Mouse (Mus musculus): Measurements from ENCODE around the gene Slc29a4. TPM values are rescaled to one million over a fixed set of nuclear protein-coding genes. Genes with fewer than 3 reads are reported as not detected.

Slc29a4 gene
- total RNA-seq, 1 experiment from 2014 or later, result not detected

DNA sequence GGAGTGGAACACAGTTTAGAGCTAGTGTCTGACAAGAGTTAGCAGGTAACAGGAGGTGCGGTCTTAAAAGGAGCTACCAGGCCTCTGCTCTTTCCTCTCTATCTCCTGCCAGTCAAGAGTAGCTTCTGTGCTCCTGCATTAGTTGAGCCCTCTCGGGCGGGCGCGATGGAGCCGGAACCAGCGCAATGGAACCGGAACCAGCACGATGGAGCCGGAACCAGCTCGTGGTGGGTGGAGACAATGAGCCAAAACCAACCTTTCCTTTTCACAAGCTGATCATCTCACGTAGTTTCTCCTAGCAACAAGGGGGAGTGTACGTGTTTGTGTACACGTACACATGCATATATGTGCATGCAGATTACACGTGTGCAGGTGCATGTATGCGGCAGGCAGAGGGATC lies 36.0 kb downstream of the Slc29a4 start:
- ATAC-seq (replicated peaks; ENCODE audit: low read depth, poor library complexity, severe bottlenecking), result no peak

DNA sequence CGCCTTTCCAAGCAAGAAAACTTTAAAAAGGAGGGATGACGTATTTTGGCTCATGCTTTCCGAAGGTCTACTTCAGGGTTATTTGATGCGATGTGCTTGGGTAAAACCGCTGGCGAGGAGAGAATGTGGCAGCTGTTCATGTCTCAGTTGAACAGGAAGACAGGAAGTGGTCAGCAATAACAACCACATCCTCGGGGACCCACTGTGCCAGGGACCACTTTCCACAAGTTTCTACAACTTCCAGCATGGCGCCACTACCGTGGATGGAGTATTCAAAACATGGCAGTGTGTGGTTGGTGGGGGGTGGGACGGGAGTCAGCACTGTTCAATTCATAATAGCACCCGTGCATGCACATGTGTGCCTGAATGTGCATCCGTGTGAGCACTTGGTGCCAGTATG lies 38.0 kb downstream of the Slc29a4 start:
- ATAC-seq (replicated peaks; ENCODE audit: low read depth, poor library complexity, severe bottlenecking), result peak; percentile 53; the same call in 1 of the 2 replicates

DNA sequence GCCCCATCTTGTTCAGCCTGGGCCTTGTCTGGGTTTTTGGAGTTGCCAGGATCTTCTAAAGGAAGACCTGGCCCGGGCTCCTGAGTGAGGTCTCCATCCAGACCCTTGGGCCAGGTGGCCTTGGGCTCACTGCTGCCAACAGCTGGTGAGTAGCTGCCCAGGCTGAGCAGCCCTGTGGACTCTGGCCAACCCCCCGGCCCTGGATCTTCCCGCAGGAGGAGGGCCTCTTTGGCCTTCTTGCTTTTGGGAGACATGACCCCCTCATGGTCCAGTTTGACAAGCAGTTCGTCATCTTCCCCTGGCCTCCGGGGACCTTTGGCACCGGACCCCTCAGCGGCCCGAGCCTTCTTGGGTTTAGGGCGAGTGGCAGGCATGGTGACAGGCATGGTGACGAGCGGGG lies 39.6 kb downstream of the Slc29a4 start:
- no peak for ATAC-seq (replicated peaks; ENCODE audit: low read depth, poor library complexity, severe bottlenecking)

DNA sequence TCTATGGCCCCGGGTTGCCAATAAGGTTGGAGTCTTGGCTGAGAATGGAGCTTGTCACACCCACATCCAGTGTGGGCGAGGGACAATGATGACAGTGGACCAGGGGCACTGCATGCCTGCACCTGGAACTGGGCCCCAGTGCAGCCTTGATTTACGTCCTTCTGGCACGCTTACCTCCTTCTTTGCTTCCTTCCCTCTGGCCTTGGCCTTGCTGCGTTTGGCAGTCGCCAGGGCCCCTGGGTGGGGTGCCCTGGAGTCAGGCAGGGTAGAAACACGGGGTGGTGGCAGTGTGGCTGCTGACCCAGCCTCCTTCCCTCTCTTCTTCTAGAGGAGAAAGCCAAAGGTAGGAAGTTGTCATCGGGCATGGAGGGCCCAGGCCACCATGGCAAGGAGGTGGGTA lies 47.6 kb downstream of the Slc29a4 start:
- no peak for ATAC-seq (replicated peaks; ENCODE audit: low read depth, poor library complexity, severe bottlenecking)

DNA sequence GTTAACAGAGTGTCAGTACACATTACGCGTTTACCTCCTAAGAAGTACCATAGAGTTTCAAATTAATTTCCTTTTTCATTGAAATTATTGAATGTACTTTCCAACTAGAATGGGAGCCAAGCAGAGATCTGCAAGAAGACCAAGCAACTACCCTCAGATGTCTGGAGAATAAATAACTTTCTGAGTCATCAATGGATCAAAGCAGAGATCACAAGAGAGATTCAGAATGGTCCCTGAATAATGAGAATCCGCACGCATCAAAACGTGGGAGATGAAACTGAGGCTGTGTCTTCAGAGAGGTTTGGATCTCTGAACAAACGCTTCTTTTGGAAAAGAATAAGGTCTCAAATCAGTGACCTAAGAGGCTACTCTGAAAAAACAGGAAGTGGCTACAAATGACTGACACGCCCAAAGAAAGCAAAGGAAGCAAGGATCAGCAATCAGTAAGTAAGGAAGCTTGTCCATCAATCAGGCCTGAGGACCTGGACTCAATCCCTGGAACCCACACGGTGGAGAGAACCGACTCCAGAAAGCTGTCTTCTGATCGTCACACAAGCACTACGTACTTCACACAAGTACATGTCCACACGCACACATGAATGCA lies 54.8 kb downstream of the Slc29a4 start:
- peak; percentile 52; the same call in 1 of the 2 replicates for ATAC-seq (replicated peaks; ENCODE audit: low read depth, poor library complexity, severe bottlenecking)

DNA sequence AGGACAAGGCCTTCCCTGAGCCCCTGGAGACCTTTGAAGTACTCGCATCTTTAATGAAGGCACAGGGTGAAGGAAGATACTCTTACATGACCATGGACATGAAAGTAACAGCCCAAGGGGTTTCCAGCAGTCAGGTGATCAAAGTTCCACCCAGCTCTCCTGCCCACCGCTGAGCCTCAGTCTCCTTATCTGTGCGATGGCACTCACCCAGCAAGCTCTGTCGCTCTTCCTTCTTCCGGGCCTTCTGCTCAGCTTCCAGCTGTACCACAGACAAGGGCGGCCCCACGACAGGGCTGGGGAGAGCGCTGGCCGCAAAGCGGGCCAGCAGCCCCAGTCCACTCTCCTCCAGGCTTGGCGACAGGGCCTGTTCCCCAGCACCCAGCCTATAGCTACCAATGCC lies 57.9 kb downstream of the Slc29a4 start:
- no peak for ATAC-seq (replicated peaks; ENCODE audit: low read depth, poor library complexity, severe bottlenecking)

DNA sequence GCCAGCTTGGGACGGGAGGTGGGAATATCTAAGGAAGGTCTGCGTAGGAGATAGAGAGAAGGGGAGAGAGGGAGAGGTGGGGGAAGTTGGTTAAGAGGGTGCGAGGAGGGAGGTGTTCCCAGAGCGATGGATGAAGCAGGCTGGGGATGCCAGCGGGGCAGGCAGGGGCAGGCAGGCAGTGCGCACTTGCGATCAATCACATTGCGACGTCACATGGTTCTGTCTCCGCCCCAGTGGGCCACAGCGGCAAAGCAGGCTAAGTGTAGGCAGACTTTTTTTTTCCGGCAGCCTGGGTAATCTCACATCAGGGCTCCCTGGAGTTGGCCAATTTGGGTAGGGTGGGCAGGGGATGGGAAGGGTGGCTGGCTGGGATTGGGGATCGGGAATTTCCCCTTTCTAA lies 59.9 kb downstream of the Slc29a4 start:
- ATAC-seq (replicated peaks; ENCODE audit: low read depth, poor library complexity, severe bottlenecking), result no peak

DNA sequence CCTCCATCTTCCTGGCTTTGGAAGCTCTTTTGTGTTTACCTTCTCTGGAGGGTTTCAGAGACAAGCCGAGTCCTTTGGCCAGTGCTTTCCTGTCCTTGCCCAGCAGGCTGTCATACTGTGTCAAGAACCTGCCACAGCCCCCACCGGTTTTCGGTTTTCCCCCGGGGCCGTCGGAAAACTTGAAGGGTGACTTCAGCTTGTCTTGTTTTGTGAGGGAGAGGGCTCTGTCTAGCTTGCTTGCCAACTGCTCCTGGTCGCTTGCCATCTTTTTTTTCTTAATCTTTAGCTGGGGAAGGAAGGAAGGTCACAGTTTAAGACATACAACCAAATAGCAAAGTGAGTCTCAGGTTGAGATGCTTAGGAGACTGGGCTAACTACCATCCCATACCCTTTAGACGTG lies 67.5 kb downstream of the Slc29a4 start:
- no peak for ATAC-seq (replicated peaks; ENCODE audit: low read depth, poor library complexity, severe bottlenecking)

DNA sequence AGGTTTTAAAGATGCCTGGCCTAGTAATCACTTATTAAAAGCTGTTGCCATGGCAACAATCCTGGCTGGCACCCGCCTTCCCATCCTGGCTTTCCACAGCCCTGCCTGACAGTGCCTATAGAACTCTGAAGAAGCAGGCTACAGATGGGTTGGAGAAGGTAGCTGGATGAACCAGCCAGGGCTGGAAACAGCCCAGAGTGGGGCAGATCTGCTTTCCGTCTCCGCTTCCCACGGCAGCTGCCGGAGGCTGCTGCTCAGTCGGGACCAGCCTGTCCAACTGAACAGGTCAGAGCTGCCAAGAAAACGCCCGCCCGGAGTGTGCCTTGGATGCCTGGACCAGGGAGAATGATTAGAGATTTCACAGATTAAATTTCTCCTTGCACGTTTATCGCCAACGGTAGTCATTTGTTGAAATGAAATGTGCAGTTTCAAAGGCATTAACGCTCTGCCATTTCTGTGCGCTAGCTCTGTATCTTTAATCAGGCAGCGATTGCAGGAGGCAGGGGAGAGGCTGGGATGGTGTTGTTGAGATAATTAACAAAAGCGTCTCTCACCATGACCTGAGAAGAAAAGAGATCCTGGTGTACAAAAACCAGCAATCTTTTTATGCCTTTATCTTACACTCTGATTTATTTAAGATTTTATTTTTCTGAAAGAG lies 69.1 kb downstream of the Slc29a4 start:
- no peak for ATAC-seq (replicated peaks; ENCODE audit: low read depth, poor library complexity, severe bottlenecking)

DNA sequence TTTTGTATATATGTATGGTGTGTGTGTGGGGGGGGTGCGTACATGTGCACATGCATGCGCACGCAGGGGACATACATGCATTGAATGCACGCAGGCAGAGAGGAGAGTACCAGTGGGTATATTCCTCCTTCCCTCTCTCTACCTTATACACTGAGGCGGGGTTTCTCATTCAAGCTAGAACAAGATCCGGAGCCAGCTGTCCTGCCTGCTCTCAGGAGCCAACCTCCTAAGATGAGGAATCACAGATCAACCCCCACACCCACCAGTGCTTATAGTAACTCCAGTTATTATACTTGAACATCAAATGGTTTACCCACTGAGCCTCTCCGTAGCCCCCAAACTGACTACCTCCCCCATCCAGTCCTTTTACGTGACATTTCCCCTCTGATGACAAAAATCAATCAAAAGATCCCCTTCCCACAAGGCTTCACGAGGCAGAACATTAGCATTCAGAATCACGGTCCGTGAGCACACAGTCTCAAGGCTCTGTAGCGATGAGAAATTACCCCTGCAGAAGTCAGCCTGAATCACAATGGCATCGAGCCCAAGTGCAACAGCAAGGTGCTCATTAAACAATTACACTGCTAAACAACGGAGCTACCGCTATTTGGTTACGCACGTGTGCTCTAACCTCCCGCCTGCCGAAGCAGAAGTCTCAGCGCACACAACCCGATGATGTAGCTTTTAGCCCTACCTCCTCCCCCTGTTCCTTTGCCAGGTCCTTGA lies 69.9 kb downstream of the Slc29a4 start:
- no peak for ATAC-seq (replicated peaks; ENCODE audit: low read depth, poor library complexity, severe bottlenecking)

DNA sequence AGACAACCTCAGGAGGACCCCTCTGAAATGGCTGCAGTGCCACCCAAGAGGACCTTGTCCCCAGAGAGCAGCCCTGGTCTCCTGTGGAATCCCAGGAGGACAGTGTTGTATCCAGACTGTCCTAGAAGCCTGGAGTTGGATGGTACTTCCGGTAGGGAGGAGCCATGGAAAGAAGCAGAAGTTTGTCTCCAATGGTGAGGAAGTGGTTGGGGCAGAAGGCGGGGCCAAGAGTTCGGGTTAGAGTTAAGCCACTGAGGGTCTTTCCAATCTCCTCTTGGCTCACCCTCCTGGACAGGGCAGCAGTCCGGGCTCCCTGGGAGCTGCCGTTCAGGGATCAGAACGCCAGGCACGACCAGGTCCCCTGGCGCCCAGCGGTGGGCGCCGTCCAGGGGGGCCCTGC lies 72.0 kb downstream of the Slc29a4 start:
- ATAC-seq (replicated peaks; ENCODE audit: low read depth, poor library complexity, severe bottlenecking), result peak; percentile 40; the same call in 1 of the 2 replicates

DNA sequence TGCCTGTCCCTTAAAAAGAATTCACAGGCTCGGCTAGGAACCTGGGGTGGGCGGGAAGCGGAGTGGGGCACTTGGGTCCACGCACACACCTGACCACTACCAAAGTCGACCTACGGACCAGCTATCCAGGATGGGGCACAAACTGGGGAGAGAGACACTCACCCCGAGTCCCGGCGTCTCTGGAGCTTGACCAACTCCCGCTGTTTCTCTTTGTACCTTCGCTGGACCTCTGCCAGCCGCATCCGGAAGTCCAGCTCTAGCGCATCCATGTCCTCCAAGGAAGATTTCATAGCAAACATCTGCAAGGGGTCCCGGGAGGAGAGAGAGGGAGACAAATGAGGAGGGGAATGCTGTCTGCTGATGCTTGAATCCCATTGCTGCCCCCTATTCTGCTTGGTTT lies 72.6 kb downstream of the Slc29a4 start:
- no peak for ATAC-seq (replicated peaks; ENCODE audit: low read depth, poor library complexity, severe bottlenecking)

DNA sequence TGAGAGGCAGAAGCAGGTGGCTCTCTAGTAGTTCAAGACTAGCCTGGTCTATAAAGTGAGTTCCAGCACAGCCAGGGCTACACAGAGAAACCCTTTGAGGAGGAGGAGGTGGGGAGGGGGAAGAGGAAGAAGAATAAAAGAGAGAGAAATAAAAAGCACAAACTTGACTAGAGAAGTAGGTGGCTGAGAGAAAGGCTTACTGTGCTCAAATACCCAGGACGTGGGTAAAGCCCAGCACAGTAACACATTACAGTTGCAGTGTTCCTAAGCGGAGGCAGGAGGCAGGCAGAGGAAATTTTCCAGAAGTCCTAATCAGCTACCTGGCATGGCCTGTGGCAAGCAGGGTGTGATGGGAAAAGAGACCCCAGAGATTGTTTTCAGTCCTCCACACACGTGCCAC lies 74.4 kb downstream of the Slc29a4 start:
- no peak for ATAC-seq (replicated peaks; ENCODE audit: low read depth, poor library complexity, severe bottlenecking)

DNA sequence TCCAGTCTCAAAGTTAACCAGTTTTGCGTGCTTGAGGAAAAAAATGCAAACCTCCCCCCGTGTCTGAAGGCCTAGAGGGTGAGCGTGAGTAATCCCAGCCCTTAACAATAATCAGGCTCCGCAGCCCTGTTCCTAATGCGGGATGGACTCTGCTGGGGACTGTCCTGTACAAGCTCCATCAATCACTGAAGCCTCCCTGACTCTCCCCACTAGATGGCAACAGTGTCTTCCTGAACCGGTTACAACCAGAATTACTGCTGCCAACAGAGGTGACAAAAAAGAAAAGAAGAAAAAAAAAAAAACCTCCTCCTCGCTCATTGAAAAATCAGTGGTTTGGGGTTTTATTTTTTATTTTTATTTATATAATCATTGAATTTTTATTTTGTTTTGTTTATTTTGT lies 75.6 kb downstream of the Slc29a4 start:
- ATAC-seq (replicated peaks; ENCODE audit: low read depth, poor library complexity, severe bottlenecking), result peak; percentile 83

DNA sequence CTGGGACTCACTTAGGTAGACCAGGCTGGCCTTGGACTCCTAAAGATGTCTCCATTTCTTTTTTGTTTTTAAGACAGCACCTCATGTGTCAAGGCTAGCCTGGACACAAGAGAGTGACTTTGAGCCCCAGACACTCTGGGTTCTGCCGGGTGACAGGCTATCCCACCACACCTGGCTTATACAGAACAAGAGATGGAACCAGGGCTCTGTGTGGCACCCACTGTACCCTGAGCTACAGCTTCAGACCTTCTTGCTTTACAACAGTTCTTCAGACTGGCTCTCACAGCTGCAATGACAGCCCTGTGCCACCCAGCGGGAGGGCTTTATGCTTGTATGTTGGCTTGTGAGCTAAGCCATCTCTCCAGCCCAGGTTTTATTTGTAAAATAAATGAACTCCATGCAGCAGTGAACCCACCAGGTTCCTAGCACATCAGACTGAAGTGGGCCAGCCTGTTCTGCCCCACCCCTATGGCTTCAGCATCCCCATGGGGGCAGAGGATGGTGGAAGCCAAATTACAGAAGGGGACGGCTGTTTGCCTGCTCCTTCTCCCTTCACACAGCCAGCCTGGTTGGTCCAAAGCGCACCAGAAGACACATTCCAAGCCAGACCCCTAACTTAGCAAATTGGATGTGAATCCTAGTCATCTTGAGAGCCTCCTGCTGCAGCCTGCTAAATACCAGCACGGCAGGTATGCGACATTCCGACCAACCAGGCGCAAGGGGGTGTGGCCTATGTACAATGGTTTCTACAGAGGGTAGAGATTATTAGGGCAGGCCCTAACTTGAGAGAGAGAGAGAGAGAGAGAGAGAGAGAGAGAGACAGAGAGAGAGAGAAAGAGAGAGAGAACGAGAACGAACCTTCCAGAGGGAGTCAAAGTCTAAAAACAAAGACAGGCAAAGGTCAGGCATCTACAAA lies 76.3 kb downstream of the Slc29a4 start:
- no peak for ATAC-seq (replicated peaks; ENCODE audit: low read depth, poor library complexity, severe bottlenecking)

DNA sequence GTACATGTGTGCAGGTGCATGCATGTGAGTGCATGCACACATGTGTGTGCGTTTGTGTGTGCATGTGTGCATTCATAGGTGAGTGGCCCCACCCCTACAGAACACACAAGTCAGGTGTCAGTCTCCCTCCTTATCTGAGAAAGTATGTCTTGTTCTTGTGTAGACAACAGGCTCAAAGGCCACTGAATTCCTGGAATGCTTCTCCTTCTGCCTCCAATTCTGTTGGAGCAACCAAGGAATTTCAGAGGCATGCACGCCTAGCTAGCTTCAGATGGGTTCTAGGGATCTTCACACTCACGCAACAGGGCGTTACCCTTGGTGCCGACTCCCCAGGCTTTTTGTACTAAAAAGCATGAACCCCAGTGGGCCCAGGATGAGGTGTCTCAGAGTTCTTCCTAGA lies 77.3 kb downstream of the Slc29a4 start:
- no peak for ATAC-seq (replicated peaks; ENCODE audit: low read depth, poor library complexity, severe bottlenecking)

DNA sequence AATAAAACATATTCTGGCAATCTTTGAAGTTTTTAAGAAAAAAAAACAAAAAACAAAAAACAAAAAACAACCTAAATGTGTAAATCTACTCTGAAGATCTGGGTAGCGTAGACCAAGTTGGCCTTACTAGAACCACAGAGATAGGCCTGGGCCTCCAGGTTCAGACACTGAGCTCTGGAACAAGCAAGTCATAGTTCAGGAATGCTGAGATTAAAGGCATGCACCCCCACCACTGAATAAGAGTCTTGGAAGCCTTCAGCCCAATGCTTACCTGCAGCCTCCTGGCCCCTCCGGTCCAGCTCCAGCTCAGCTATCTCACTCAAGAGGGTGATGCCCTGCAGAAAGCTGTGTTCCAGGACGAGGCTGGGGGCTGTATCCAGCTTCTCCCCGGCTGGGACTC lies 78.7 kb downstream of the Slc29a4 start:
- no peak for ATAC-seq (replicated peaks; ENCODE audit: low read depth, poor library complexity, severe bottlenecking)

DNA sequence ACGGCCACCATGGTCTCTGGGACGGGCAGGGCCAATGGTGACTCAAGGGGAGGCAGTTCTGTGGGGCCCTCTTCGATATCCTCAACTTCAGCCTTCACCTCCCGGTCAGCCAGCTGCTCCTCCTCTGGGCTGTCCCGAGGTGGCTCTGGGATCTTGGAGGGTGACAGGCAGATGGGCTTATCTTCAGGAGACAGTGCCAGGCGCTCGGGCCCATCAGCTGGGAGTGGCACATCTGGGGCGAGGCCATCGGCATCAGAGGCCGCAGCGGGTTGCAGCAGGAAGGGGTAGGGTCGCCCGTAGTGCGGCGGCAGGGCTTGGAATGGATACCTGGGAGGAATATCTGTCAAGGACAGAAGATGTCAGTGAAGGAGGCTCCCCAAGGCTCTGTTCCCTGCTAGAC lies 79.7 kb downstream of the Slc29a4 start:
- ATAC-seq (replicated peaks; ENCODE audit: low read depth, poor library complexity, severe bottlenecking), result no peak

All from common myeloid progenitor, adult 5-6 weeks (primary cell).